Mouse (Mus musculus): ENCODE results near the gene Vav1. TPM values are rescaled to one million over a fixed set of nuclear protein-coding genes. Genes with fewer than 3 reads are reported as not detected.

The Vav1 gene
- polyA plus RNA-seq, 1 experiment from 2014 or later = 1.4 TPM

DNA sequence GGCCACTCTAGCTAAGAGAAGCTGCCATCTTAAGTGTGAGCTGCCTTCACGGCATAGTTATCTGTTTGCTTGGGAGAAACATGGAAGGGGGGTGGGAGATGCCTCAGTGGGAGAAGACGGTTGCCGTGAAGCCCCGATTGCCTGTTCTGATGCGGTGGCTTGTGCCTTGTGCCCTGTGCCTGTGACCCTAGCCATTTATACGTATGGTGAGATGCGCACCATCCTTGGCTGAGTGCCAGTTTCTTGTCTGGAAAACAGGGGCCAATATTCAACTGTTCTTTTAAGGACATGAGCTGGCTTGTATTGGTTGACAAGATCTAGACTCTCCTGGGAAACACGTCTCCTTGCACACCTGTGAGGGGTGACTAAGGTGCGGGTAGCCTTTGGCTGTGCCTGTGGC is 72.2 kb downstream of the Vav1 start:
- Histone ChIP-seq H3K9me3 (ENCODE audit: control insufficient read depth, low read length) (no peaks in the 10 kb centered on the region), H3K4me3 (ENCODE audit: low read length) (no peak overlapping the region), H3K9ac (ENCODE audit: low read depth, low read length) (no peak overlapping the region), H3K27ac (ENCODE audit: low read depth, low read length) (no peak overlapping the region), H3K27me3 (replicated peaks; ENCODE audit: control insufficient read depth, insufficient read depth, low read length) (no peaks in the 10 kb centered on the region), H3K36me3 (ENCODE audit: control insufficient read depth, insufficient read depth, low read length) (no peaks in the 10 kb centered on the region), H3K4me2 (ENCODE audit: low read length) (no peak overlapping the region), H3K4me1 (ENCODE audit: control insufficient read depth, insufficient read depth, low read depth, low read length) (no peaks in the 10 kb centered on the region)
- WGBS = 79% methylated on average over 9 of the region's 9 CpGs
- ATAC-seq = no peak

DNA sequence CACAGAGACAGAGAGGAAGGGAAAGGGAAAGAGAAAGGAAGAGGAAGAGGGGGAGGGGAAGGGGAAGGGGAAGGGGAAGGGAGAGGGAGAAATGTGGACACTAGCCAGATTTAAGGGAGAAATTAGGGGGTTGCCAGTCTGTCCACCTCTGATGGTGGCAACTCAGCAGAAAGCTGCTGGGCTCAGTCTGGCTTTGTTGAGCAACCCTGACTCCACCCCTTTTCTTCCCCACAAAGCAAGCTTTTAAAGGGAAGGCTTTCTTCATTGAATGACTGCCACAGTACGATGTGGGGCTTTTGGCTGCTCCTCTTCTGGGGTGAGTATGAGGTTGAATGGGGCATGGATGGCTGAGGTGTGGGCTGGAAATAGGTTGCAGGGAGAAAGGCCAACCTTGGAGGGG is 79.5 kb downstream of the Vav1 start, which contains the start of gene Adgre1:
Gene Adgre1, plus strand, starts transcription at position 251 of the 400 bp plus-strand sequence.
- Histone ChIP-seq H3K4me2 (ENCODE audit: low read length) (no peak within 1 kb of the TSS), H3K27ac (ENCODE audit: low read depth, low read length) (no peak within 1 kb of the TSS), H3K4me1 (ENCODE audit: control insufficient read depth, insufficient read depth, low read depth, low read length) (no peaks in the 10 kb centered on the region), H3K9ac (ENCODE audit: low read depth, low read length) (no peak within 1 kb of the TSS), H3K9me3 (ENCODE audit: control insufficient read depth, low read length) (no peaks in the 10 kb centered on the region), H3K4me3 (ENCODE audit: low read length) (no peak within 1 kb of the TSS), H3K27me3 (replicated peaks; ENCODE audit: control insufficient read depth, insufficient read depth, low read length) (no peaks in the 10 kb centered on the region), H3K36me3 (ENCODE audit: control insufficient read depth, insufficient read depth, low read length) (no peaks in the 10 kb centered on the region)
- no peak for ATAC-seq
- WGBS = 7% methylated on average over 1 of the region's 1 CpGs

DNA sequence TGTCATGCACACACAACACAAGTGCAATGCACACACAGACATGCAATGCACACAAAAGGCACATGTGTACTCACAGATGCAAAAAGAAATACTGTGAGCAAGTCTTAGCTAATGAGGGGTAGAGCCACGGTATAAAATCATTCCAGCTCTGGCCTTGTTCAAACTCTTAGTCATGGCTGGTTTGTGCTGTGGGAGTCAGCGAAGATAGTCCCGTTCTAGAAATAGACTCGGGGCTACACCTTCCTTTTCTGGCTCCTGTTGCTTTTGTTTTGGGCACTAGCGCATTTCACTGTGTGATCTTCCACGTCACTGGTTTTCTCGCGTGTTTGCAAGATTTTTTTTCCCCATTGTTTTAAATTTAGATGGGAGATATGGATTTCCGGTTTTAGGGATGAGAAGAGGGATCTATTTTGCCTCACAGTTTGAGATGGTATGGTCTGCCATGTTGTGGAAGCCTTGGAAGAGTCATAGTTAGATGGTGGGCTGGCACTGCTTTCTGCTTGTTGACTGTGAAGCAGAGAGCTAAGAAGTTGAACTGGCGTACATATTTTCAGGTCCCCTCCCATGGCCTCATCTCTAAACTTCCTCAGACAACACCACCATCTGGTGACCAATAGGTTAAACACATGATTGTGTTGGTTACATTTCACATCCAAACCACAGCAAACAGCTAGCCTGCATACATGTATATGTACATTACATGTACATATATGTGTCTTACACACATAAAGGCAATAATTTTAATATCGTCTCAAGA is 80.8 kb downstream of the Vav1 start:
- WGBS = 89% methylated on average over 11 of the region's 11 CpGs
- Histone ChIP-seq H3K36me3 (ENCODE audit: control insufficient read depth, insufficient read depth, low read length) (no peaks in the 10 kb centered on the region), H3K4me2 (ENCODE audit: low read length) (no peak overlapping the region), H3K9me3 (ENCODE audit: control insufficient read depth, low read length) (no peaks in the 10 kb centered on the region), H3K4me3 (ENCODE audit: low read length) (no peak overlapping the region), H3K27me3 (replicated peaks; ENCODE audit: control insufficient read depth, insufficient read depth, low read length) (no peaks in the 10 kb centered on the region), H3K27ac (ENCODE audit: low read depth, low read length) (no peak overlapping the region), H3K4me1 (ENCODE audit: control insufficient read depth, insufficient read depth, low read depth, low read length) (no peaks in the 10 kb centered on the region), H3K9ac (ENCODE audit: low read depth, low read length) (no peak overlapping the region)
- no peak for ATAC-seq

Other genes with a start within 250 kb of the Vav1 start
- gene Khsrp, start 247.6 kb upstream of the Vav1 start, polyA plus RNA-seq (2015; fragmentation: Nextera tagmentation; extraction: Ambion mirVana) = 14.4 and 20.1 TPM in 2 replicates
- not detected in 2 replicates for gene Slc25a41, start 237.4 kb upstream of the Vav1 start, polyA plus RNA-seq (2015; fragmentation: Nextera tagmentation; extraction: Ambion mirVana)
- 5.1 and 6.3 TPM in 2 replicates for gene Crb3, start 220.0 kb upstream of the Vav1 start, polyA plus RNA-seq (2015; fragmentation: Nextera tagmentation; extraction: Ambion mirVana)
- 43.2 and 44.7 TPM in 2 replicates for gene Slc25a23, start 219.2 kb upstream of the Vav1 start, polyA plus RNA-seq (2015; fragmentation: Nextera tagmentation; extraction: Ambion mirVana)
- gene Dennd1c, start 200.6 kb upstream of the Vav1 start, polyA plus RNA-seq (2015; fragmentation: Nextera tagmentation; extraction: Ambion mirVana) = 3.8 and 4.7 TPM in 2 replicates
- 362 and 407 TPM in 2 replicates for gene Tubb4a, start 191.3 kb upstream of the Vav1 start, polyA plus RNA-seq (2015; fragmentation: Nextera tagmentation; extraction: Ambion mirVana)
- 8.7 and 9.3 TPM in 2 replicates for gene Tnfsf9, start 173.8 kb upstream of the Vav1 start, polyA plus RNA-seq (2015; fragmentation: Nextera tagmentation; extraction: Ambion mirVana)
- gene Cd70, start 129.3 kb upstream of the Vav1 start, polyA plus RNA-seq (2015; fragmentation: Nextera tagmentation; extraction: Ambion mirVana) = 1.9 and 2.1 TPM in 2 replicates
- gene Tnfsf14, start 84.9 kb upstream of the Vav1 start, polyA plus RNA-seq (2015; fragmentation: Nextera tagmentation; extraction: Ambion mirVana) = not detected in 2 replicates
- 2.1 TPM in 2 replicates for gene C3, start 51.0 kb upstream of the Vav1 start, polyA plus RNA-seq (2015; fragmentation: Nextera tagmentation; extraction: Ambion mirVana)
- gene Gpr108, start 30.7 kb upstream of the Vav1 start, polyA plus RNA-seq (2015; fragmentation: Nextera tagmentation; extraction: Ambion mirVana) = 22.8 and 24.2 TPM in 2 replicates
- 10.1 and 11.6 TPM in 2 replicates for gene Trip10, start 29.6 kb upstream of the Vav1 start, polyA plus RNA-seq (2015; fragmentation: Nextera tagmentation; extraction: Ambion mirVana)
- gene Adgre1, start 79.6 kb downstream of the Vav1 start, polyA plus RNA-seq (2015; fragmentation: Nextera tagmentation; extraction: Ambion mirVana) = 3.5 and 5.1 TPM in 2 replicates

Data from hindbrain, embryonic 16.5 days (tissue).